ENCODE assay signal across 15 mouse cellular contexts in genomic region chr5:139255777-139256176, GRCm38 (mm10). TPM values are rescaled to one million over a fixed set of nuclear protein-coding genes. Genes with fewer than 3 reads are reported as not detected.
DNase-seq lines count a peak whose midpoint lies in the region; ATAC-seq and TF ChIP-seq lines count a peak whose summit lies in the region.
"Had no signal": no experiment of that assay in that cellular context is flagged by ENCODE, and none has a peak within 500 bp of the region (broad histone marks: within the 10 kb centered on the region; RNA-seq: fewer than 3 reads in every experiment).

No protein-coding gene starts in this region.

- H3K4me3 ChIP-seq in gastrocnemius, adult 2 months: peak overlapping the region; percentile 25
- H3K4me3 ChIP-seq in midbrain, embryonic 11.5 days (ENCODE audit: low read depth, low read length): no peak overlapping the region
- no peak overlapping the region for H3K4me3 ChIP-seq in midbrain, embryonic 14.5 days (replicated peaks; ENCODE audit: low read depth, low read length)
- H3K4me3 ChIP-seq in heart, embryonic 15.5 days: no peak overlapping the region
- H3K4me3 ChIP-seq in liver, postnatal 0 days (ENCODE audit: low read depth, low read length): no peak overlapping the region
- H3K4me3 ChIP-seq: midbrain, embryonic 10.5 days had no signal

- TF ChIP-seq CTCF in gastrocnemius, adult 2 months (IDR thresholded peaks at IDR 0.05): no peak
- no peak for TF ChIP-seq CTCF in liver, postnatal 0 days (IDR thresholded peaks at IDR 0.05; ENCODE audit: low read depth)

- peak overlapping the region; percentile 99 for H3K27ac ChIP-seq in gastrocnemius, adult 2 months
- no peak overlapping the region for H3K27ac ChIP-seq in midbrain, embryonic 11.5 days (ENCODE audit: low read depth, low read length)
- no peak overlapping the region for H3K27ac ChIP-seq in midbrain, embryonic 14.5 days (replicated peaks; ENCODE audit: low read depth, low read length)
- H3K27ac ChIP-seq in heart, embryonic 15.5 days: peak overlapping the region; percentile 64
- peak overlapping the region; percentile 55 for H3K27ac ChIP-seq in liver, postnatal 0 days (ENCODE audit: low read depth)
- H3K27ac ChIP-seq: midbrain, embryonic 10.5 days had no signal

- TF ChIP-seq EP300 in liver, postnatal 0 days (IDR thresholded peaks at IDR 0.05; ENCODE audit: low read depth): no peak

- intact Hi-C loops in gastrocnemius, adult 2 months (cut with DNase I): no loop called here
- intact Hi-C loops in gastrocnemius, postnatal 36 days (cut with DNase I): no loop called here

- WGBS in midbrain, embryonic 11.5 days: 94% methylated on average over 6 of the region's 6 CpGs
- 91% methylated on average over 6 of the region's 6 CpGs for WGBS in midbrain, embryonic 14.5 days
- 67% methylated on average over 6 of the region's 6 CpGs for WGBS in heart, embryonic 15.5 days
- 68% methylated on average over 6 of the region's 6 CpGs for WGBS in liver, postnatal 0 days (ENCODE audit: insufficient replicate concordance)

- DNase-seq in gastrocnemius, adult 2 months: peak; percentile 41
- no peak for DNase-seq in gastrocnemius, postnatal 36 days
- peak; percentile 77 for DNase-seq in midbrain, embryonic 11.5 days (ENCODE audit: low spot score, missing footprints)
- DNase-seq in midbrain, embryonic 14.5 days: no peak
- DNase-seq in liver, postnatal 0 days: no peak
- no peak for DNase-seq in kidney, postnatal 36 days
- DNase-seq in spleen, adult 12 weeks (ENCODE audit: low spot score): no peak
- DNase-seq: adrenal gland, adult 8-10 months; cerebellum, postnatal 10 days; kidney, postnatal 10 days; lung, postnatal 14 days; right cerebral cortex, postnatal 25 days; thymus, postnatal 36 days had no signal

- no peak for ATAC-seq in midbrain, embryonic 11.5 days (ENCODE audit: low FRiP score)
- no peak for ATAC-seq in midbrain, embryonic 14.5 days (ENCODE audit: low FRiP score, low TSS enrichment)
- no peak for ATAC-seq in heart, embryonic 15.5 days (replicated peaks; ENCODE audit: insufficient number of reproducible peaks, insufficient read depth, low FRiP score, low read depth)
- ATAC-seq in liver, postnatal 0 days: no peak

- no peaks in the 10 kb centered on the region for H3K9me3 ChIP-seq in midbrain, embryonic 11.5 days (ENCODE audit: control insufficient read depth, low read length)
- H3K9me3 ChIP-seq in midbrain, embryonic 14.5 days (ENCODE audit: control insufficient read depth, low read length): no peaks in the 10 kb centered on the region
- no peaks in the 10 kb centered on the region for H3K9me3 ChIP-seq in heart, embryonic 15.5 days (replicated peaks)
- no peaks in the 10 kb centered on the region for H3K9me3 ChIP-seq in liver, postnatal 0 days (ENCODE audit: low read length)
- H3K9me3 ChIP-seq: midbrain, embryonic 10.5 days had no signal

- peaks cover 3% of the 10 kb centered on the region; the same call in 1 of the 2 replicates for H3K36me3 ChIP-seq in midbrain, embryonic 11.5 days (ENCODE audit: control insufficient read depth, insufficient read depth, low read length)
- peaks cover 16% of the 10 kb centered on the region; the same call in 1 of the 2 replicates for H3K36me3 ChIP-seq in midbrain, embryonic 14.5 days (ENCODE audit: control insufficient read depth, insufficient read depth, low read length)
- H3K36me3 ChIP-seq in heart, embryonic 15.5 days: no peaks in the 10 kb centered on the region
- peaks cover 13% of the 10 kb centered on the region for H3K36me3 ChIP-seq in liver, postnatal 0 days (replicated peaks; ENCODE audit: insufficient read depth, low read length)

- peaks cover 11% of the 10 kb centered on the region for H3K4me1 ChIP-seq in midbrain, embryonic 11.5 days (ENCODE audit: control insufficient read depth, insufficient read depth, low read length)
- H3K4me1 ChIP-seq in midbrain, embryonic 14.5 days (ENCODE audit: control insufficient read depth, insufficient read depth, low read length): peaks cover 12% of the 10 kb centered on the region
- peaks cover 79% of the 10 kb centered on the region for H3K4me1 ChIP-seq in heart, embryonic 15.5 days (replicated peaks)
- peaks cover 59% of the 10 kb centered on the region for H3K4me1 ChIP-seq in liver, postnatal 0 days (ENCODE audit: insufficient read depth)

- no peaks in the 10 kb centered on the region for H3K27me3 ChIP-seq in midbrain, embryonic 11.5 days (ENCODE audit: control insufficient read depth, insufficient read depth, low read length)
- no peaks in the 10 kb centered on the region for H3K27me3 ChIP-seq in midbrain, embryonic 14.5 days (ENCODE audit: control insufficient read depth, insufficient read depth, low read length)
- no peaks in the 10 kb centered on the region for H3K27me3 ChIP-seq in heart, embryonic 15.5 days
- H3K27me3 ChIP-seq in liver, postnatal 0 days (ENCODE audit: insufficient read depth, low read length): no peaks in the 10 kb centered on the region

- H3K4me2 ChIP-seq in midbrain, embryonic 11.5 days: no peak overlapping the region
- H3K4me2 ChIP-seq in midbrain, embryonic 14.5 days (ENCODE audit: low read length): no peak overlapping the region
- H3K4me2 ChIP-seq in heart, embryonic 15.5 days: peak overlapping the region; percentile 22; the same call in 1 of the 2 replicates
- no peak overlapping the region for H3K4me2 ChIP-seq in liver, postnatal 0 days (ENCODE audit: low read depth, low read length)

- H3K9ac ChIP-seq in midbrain, embryonic 11.5 days (ENCODE audit: low read length): no peak overlapping the region
- H3K9ac ChIP-seq in midbrain, embryonic 14.5 days (replicated peaks; ENCODE audit: low read length): no peak overlapping the region
- H3K9ac ChIP-seq in heart, embryonic 15.5 days: 0 out of 2 replicates have a peak overlapping the region, but pooled peaks have one; percentile 6
- 0 out of 2 replicates have a peak overlapping the region, but pooled peaks have one; percentile 18 for H3K9ac ChIP-seq in liver, postnatal 0 days (replicated peaks)

RNA-seq across cellular contexts. Expression of gene Get4, which starts 3.7 kb away (rescaled TPM):
- total RNA-seq in gastrocnemius, adult 2 months (2021): 10 to 100 TPM; 30.6 to 31.1 TPM
- 10 to 100 TPM; 28.3 to 29.4 TPM for total RNA-seq in gastrocnemius, postnatal 36 days (2021)
- 118 and 123 TPM in 2 replicates for polyA plus RNA-seq in midbrain, embryonic 11.5 days (2014; fragmentation: Nextera tagmentation; extraction: Ambion mirVana)
- polyA plus RNA-seq in midbrain, embryonic 14.5 days (2014; fragmentation: Nextera tagmentation; extraction: Ambion mirVana): 113 and 119 TPM in 2 replicates
- 132 and 146 TPM in 2 replicates for polyA plus RNA-seq in heart, embryonic 15.5 days (2015; fragmentation: Nextera tagmentation; extraction: Ambion mirVana)
- 92.7 and 97.5 TPM in 2 replicates for polyA plus RNA-seq in liver, postnatal 0 days (2015; fragmentation: Nextera tagmentation; extraction: Ambion mirVana)

RNA-seq across cellular contexts. Expression of gene Sun1, which starts 55.3 kb away (rescaled TPM):
- 10 to 100 TPM; 39.5 to 43.3 TPM for total RNA-seq in gastrocnemius, adult 2 months (2021)
- 10 to 100 TPM; 32.6 to 37.6 TPM for total RNA-seq in gastrocnemius, postnatal 36 days (2021)
- 41.9 and 44.6 TPM in 2 replicates for polyA plus RNA-seq in midbrain, embryonic 11.5 days (2014; fragmentation: Nextera tagmentation; extraction: Ambion mirVana)
- polyA plus RNA-seq in midbrain, embryonic 14.5 days (2014; fragmentation: Nextera tagmentation; extraction: Ambion mirVana): 41.8 and 48.3 TPM in 2 replicates
- 32.4 and 38.9 TPM in 2 replicates for polyA plus RNA-seq in heart, embryonic 15.5 days (2015; fragmentation: Nextera tagmentation; extraction: Ambion mirVana)
- 7.9 and 8.6 TPM in 2 replicates for polyA plus RNA-seq in liver, postnatal 0 days (2015; fragmentation: Nextera tagmentation; extraction: Ambion mirVana)

Comparison
In these comparisons a context has a peak if more than half of its experiments do, and no peak if none do; other contexts are left out.
1. DNase-seq: peak in gastrocnemius, adult 2 months (single experiment) and midbrain, embryonic 11.5 days (single experiment); none in gastrocnemius, postnatal 36 days (0 of 2), midbrain, embryonic 14.5 days (single experiment), liver, postnatal 0 days (single experiment), kidney, postnatal 36 days (0 of 2) and spleen, adult 12 weeks (single experiment).
2. H3K27ac ChIP-seq: peak in gastrocnemius, adult 2 months (single experiment), heart, embryonic 15.5 days (single experiment) and liver, postnatal 0 days (single experiment); none in midbrain, embryonic 11.5 days (single experiment) and midbrain, embryonic 14.5 days (single experiment).
3. H3K9ac ChIP-seq: peak in heart, embryonic 15.5 days (single experiment) and liver, postnatal 0 days (single experiment); none in midbrain, embryonic 11.5 days (single experiment) and midbrain, embryonic 14.5 days (single experiment).